Comparison of ENCODE assay signal across 7 mouse cellular contexts in genomic region chr7:110018631-110019482, GRCm38 (mm10). TPM values are rescaled to one million over a fixed set of nuclear protein-coding genes. Genes with fewer than 3 reads are reported as not detected.
DNase-seq lines count a peak whose midpoint lies in the region; ATAC-seq and TF ChIP-seq lines count a peak whose summit lies in the region.

No protein-coding gene starts in this region.

- H3K27ac ChIP-seq in embryonic facial prominence, embryonic 10.5 days (replicated peaks) = peak overlapping the region; percentile 95
- H3K27ac ChIP-seq in intestine, embryonic 16.5 days (ENCODE audit: low read length) = peak overlapping the region; percentile 90
- H3K27ac ChIP-seq in limb, embryonic 10.5 days = peak overlapping the region; percentile 98
- H3K27ac ChIP-seq in midbrain, embryonic 10.5 days (replicated peaks) = peak overlapping the region; percentile 96
- peak overlapping the region; percentile 77 for H3K27ac ChIP-seq in spleen, adult 2 months (ENCODE audit: insufficient read depth, low read length)

- H3K27me3 ChIP-seq in embryonic facial prominence, embryonic 10.5 days (replicated peaks; ENCODE audit: low read depth, poor library complexity, severe bottlenecking) = no peaks in the 10 kb centered on the region
- H3K27me3 ChIP-seq in intestine, embryonic 16.5 days (replicated peaks; ENCODE audit: control insufficient read depth, insufficient read depth, low read length) = no peaks in the 10 kb centered on the region
- H3K27me3 ChIP-seq in limb, embryonic 10.5 days (ENCODE audit: low read depth, poor library complexity, severe bottlenecking) = no peaks in the 10 kb centered on the region
- H3K27me3 ChIP-seq in midbrain, embryonic 10.5 days (ENCODE audit: low read depth, poor library complexity, severe bottlenecking) = no peaks in the 10 kb centered on the region
- H3K27me3 ChIP-seq in spleen, adult 2 months (ENCODE audit: control insufficient read depth, insufficient read depth, low read length) = no peaks in the 10 kb centered on the region

- H3K9me3 ChIP-seq in embryonic facial prominence, embryonic 10.5 days = no peaks in the 10 kb centered on the region
- H3K9me3 ChIP-seq in intestine, embryonic 16.5 days (ENCODE audit: control insufficient read depth, low read length) = no peaks in the 10 kb centered on the region
- H3K9me3 ChIP-seq in limb, embryonic 10.5 days (replicated peaks) = no peaks in the 10 kb centered on the region
- H3K9me3 ChIP-seq in midbrain, embryonic 10.5 days (replicated peaks) = peaks cover under 1% of the 10 kb centered on the region; the same call in 1 of the 2 replicates

- DNase-seq in adrenal gland, adult 18-20 months (ENCODE audit: low spot score in 2 of 2) = peak; percentile 55 to 64
- no peak for DNase-seq in embryonic facial prominence, embryonic 10.5 days (ENCODE audit: low spot score)
- DNase-seq in limb, embryonic 10.5 days (ENCODE audit: low spot score) = no peak
- no peak for DNase-seq in midbrain, embryonic 10.5 days (ENCODE audit: low spot score)
- DNase-seq in spleen, adult 2 months (ENCODE audit: low read depth in 1 of 2, low spot score in 2 of 2) = peak in 1 of 2 experiments; percentile 28

- TF ChIP-seq POLR2A in spleen, adult 2 months (IDR thresholded peaks at IDR 0.05; ENCODE audit: low read depth, low read length) = no peak

- no peak for TF ChIP-seq CTCF in spleen, adult 2 months (IDR thresholded peaks at IDR 0.05; ENCODE audit: extremely low read depth, insufficient read depth, insufficient read length, insufficient replicate concordance)

- whole genome bisulfite sequencing in embryonic facial prominence, embryonic 10.5 days = under 1% methylated on average over 42 of the region's 42 CpGs
- WGBS in intestine, embryonic 16.5 days = under 1% methylated on average over 42 of the region's 42 CpGs
- under 1% methylated on average over 42 of the region's 42 CpGs for WGBS in limb, embryonic 10.5 days
- under 1% methylated on average over 42 of the region's 42 CpGs for WGBS in midbrain, embryonic 10.5 days
- WGBS in spleen, adult 2 months = under 1% methylated on average over 42 of the region's 42 CpGs

- peaks cover 14% of the 10 kb centered on the region for H3K4me1 ChIP-seq in embryonic facial prominence, embryonic 10.5 days
- no peaks in the 10 kb centered on the region for H3K4me1 ChIP-seq in intestine, embryonic 16.5 days (ENCODE audit: control insufficient read depth, insufficient read depth, low read length)
- H3K4me1 ChIP-seq in limb, embryonic 10.5 days = peaks cover 12% of the 10 kb centered on the region; the same call in 1 of the 2 replicates
- H3K4me1 ChIP-seq in midbrain, embryonic 10.5 days = peaks cover 19% of the 10 kb centered on the region
- H3K4me1 ChIP-seq in spleen, adult 2 months (ENCODE audit: control insufficient read depth, insufficient read depth, insufficient read length) = no peaks in the 10 kb centered on the region; the same call in 1 of the 2 replicates

- H3K36me3 ChIP-seq in embryonic facial prominence, embryonic 10.5 days (replicated peaks) = peaks cover 28% of the 10 kb centered on the region
- no peaks in the 10 kb centered on the region for H3K36me3 ChIP-seq in intestine, embryonic 16.5 days (ENCODE audit: control insufficient read depth, insufficient read depth, low read length)
- peaks cover 29% of the 10 kb centered on the region for H3K36me3 ChIP-seq in limb, embryonic 10.5 days
- peaks cover 31% of the 10 kb centered on the region for H3K36me3 ChIP-seq in midbrain, embryonic 10.5 days
- H3K36me3 ChIP-seq in spleen, adult 2 months (ENCODE audit: control insufficient read depth, insufficient read depth, low read length) = no peaks in the 10 kb centered on the region; the same call in 1 of the 2 replicates

- peak; percentile 54 for ATAC-seq in granulocyte monocyte progenitor cell, adult 5-6 weeks (replicated peaks; ENCODE audit: poor library complexity, severe bottlenecking)
- ATAC-seq in intestine, embryonic 16.5 days = peak; percentile 81

- H3K9ac ChIP-seq in intestine, embryonic 16.5 days (ENCODE audit: low read depth, low read length) = peak overlapping the region; percentile 99

- peak overlapping the region; percentile 75 for H3K4me2 ChIP-seq in intestine, embryonic 16.5 days (ENCODE audit: low read depth, low read length)

- peak overlapping the region; percentile 97 for H3K4me3 ChIP-seq in embryonic facial prominence, embryonic 10.5 days
- H3K4me3 ChIP-seq in intestine, embryonic 16.5 days (ENCODE audit: low read length) = peak overlapping the region; percentile 81
- peak overlapping the region; percentile 99 for H3K4me3 ChIP-seq in limb, embryonic 10.5 days
- H3K4me3 ChIP-seq in midbrain, embryonic 10.5 days = peak overlapping the region; percentile 96
- H3K4me3 ChIP-seq in spleen, adult 2 months (ENCODE audit: extremely low read depth, insufficient read depth, insufficient read length) = peak overlapping the region; percentile 67

RNA-seq across cellular contexts. Expression of gene Ipo7, which starts 0.8 kb away (rescaled TPM):
- total RNA-seq in adrenal gland, adult 18-20 months (2021) = 10 to 100 TPM; 96.2 to 96.7 TPM
- polyA plus RNA-seq in embryonic facial prominence, embryonic 10.5 days (2016; fragmentation: Nextera tagmentation; extraction: Ambion mirVana) = 57.0 and 57.5 TPM in 2 replicates
- 111 and 115 TPM in 2 replicates for total RNA-seq in granulocyte monocyte progenitor cell, adult 5-6 weeks (2014; fragmentation: Nextera tagmentation)
- total RNA-seq in granulocyte monocyte progenitor cell, adult 5-6 weeks (2017) = 239 and 262 TPM in 2 replicates
- 38.9 and 39.1 TPM in 2 replicates for polyA plus RNA-seq in intestine, embryonic 16.5 days (2015; fragmentation: Nextera tagmentation; extraction: Ambion mirVana)
- 49.2 and 51.6 TPM in 2 replicates for polyA plus RNA-seq in limb, embryonic 10.5 days (2016; fragmentation: Nextera tagmentation; extraction: Ambion mirVana)
- 53.4 and 54.1 TPM in 2 replicates for polyA plus RNA-seq in midbrain, embryonic 10.5 days (2016; fragmentation: Nextera tagmentation; extraction: Ambion mirVana)
- 16.3 and 22.3 TPM in 2 replicates for polyA plus RNA-seq in spleen, adult 2 months (2012; rRNA removed)

RNA-seq across cellular contexts. Expression of gene Tmem41b, which starts 32.1 kb away (rescaled TPM):
- total RNA-seq in adrenal gland, adult 18-20 months (2021) = 10 to 100 TPM; 47.1 to 70.2 TPM
- polyA plus RNA-seq in embryonic facial prominence, embryonic 10.5 days (2016; fragmentation: Nextera tagmentation; extraction: Ambion mirVana) = 68.5 and 73.6 TPM in 2 replicates
- 18.8 and 30.2 TPM in 2 replicates for total RNA-seq in granulocyte monocyte progenitor cell, adult 5-6 weeks (2014; fragmentation: Nextera tagmentation)
- 21.6 and 40.5 TPM in 2 replicates for total RNA-seq in granulocyte monocyte progenitor cell, adult 5-6 weeks (2017)
- polyA plus RNA-seq in intestine, embryonic 16.5 days (2015; fragmentation: Nextera tagmentation; extraction: Ambion mirVana) = 88.6 and 98.5 TPM in 2 replicates
- polyA plus RNA-seq in limb, embryonic 10.5 days (2016; fragmentation: Nextera tagmentation; extraction: Ambion mirVana) = 68.4 and 73.9 TPM in 2 replicates
- 74.6 and 76.8 TPM in 2 replicates for polyA plus RNA-seq in midbrain, embryonic 10.5 days (2016; fragmentation: Nextera tagmentation; extraction: Ambion mirVana)
- polyA plus RNA-seq in spleen, adult 2 months (2012; rRNA removed) = 8.0 and 11.6 TPM in 2 replicates

RNA-seq across cellular contexts. Expression of gene Zfp143, which starts 42.2 kb away (rescaled TPM):
- 10 to 100 TPM; 12.1 to 14.2 TPM for total RNA-seq in adrenal gland, adult 18-20 months (2021)
- polyA plus RNA-seq in embryonic facial prominence, embryonic 10.5 days (2016; fragmentation: Nextera tagmentation; extraction: Ambion mirVana) = 26.1 and 26.8 TPM in 2 replicates
- total RNA-seq in granulocyte monocyte progenitor cell, adult 5-6 weeks (2014; fragmentation: Nextera tagmentation) = 13.4 and 21.6 TPM in 2 replicates
- 27.1 and 37.4 TPM in 2 replicates for total RNA-seq in granulocyte monocyte progenitor cell, adult 5-6 weeks (2017)
- polyA plus RNA-seq in intestine, embryonic 16.5 days (2015; fragmentation: Nextera tagmentation; extraction: Ambion mirVana) = 15.0 and 15.5 TPM in 2 replicates
- polyA plus RNA-seq in limb, embryonic 10.5 days (2016; fragmentation: Nextera tagmentation; extraction: Ambion mirVana) = 23.8 and 27.5 TPM in 2 replicates
- polyA plus RNA-seq in midbrain, embryonic 10.5 days (2016; fragmentation: Nextera tagmentation; extraction: Ambion mirVana) = 26.9 and 31.0 TPM in 2 replicates
- polyA plus RNA-seq in spleen, adult 2 months (2012; rRNA removed) = 14.9 and 15.6 TPM in 2 replicates

RNA-seq across cellular contexts. Expression of gene Dennd5a, which starts 58.6 kb away (rescaled TPM):
- 100 to 1,000 TPM; 158 to 167 TPM for total RNA-seq in adrenal gland, adult 18-20 months (2021)
- 28.2 and 33.3 TPM in 2 replicates for polyA plus RNA-seq in embryonic facial prominence, embryonic 10.5 days (2016; fragmentation: Nextera tagmentation; extraction: Ambion mirVana)
- 79.8 and 85.7 TPM in 2 replicates for total RNA-seq in granulocyte monocyte progenitor cell, adult 5-6 weeks (2014; fragmentation: Nextera tagmentation)
- total RNA-seq in granulocyte monocyte progenitor cell, adult 5-6 weeks (2017) = 52.4 and 56.1 TPM in 2 replicates
- polyA plus RNA-seq in intestine, embryonic 16.5 days (2015; fragmentation: Nextera tagmentation; extraction: Ambion mirVana) = 16.3 and 18.0 TPM in 2 replicates
- 27.6 and 30.0 TPM in 2 replicates for polyA plus RNA-seq in limb, embryonic 10.5 days (2016; fragmentation: Nextera tagmentation; extraction: Ambion mirVana)
- polyA plus RNA-seq in midbrain, embryonic 10.5 days (2016; fragmentation: Nextera tagmentation; extraction: Ambion mirVana) = 30.2 and 35.4 TPM in 2 replicates
- polyA plus RNA-seq in spleen, adult 2 months (2012; rRNA removed) = 49.8 and 57.1 TPM in 2 replicates

Comparison
In these comparisons a context has a peak if more than half of its experiments do, and no peak if none do; other contexts are left out.
1. DNase-seq: peak in adrenal gland, adult 18-20 months (2 of 2); none in embryonic facial prominence, embryonic 10.5 days (single experiment), limb, embryonic 10.5 days (single experiment) and midbrain, embryonic 10.5 days (single experiment).
2. Peak in every context shown above with its lines, with median percentiles within 50 percentile points of each other: H3K27ac ChIP-seq and H3K4me3 ChIP-seq.